Mouse (Mus musculus): ENCODE results near the gene Extl1.
"Not testable (repeated sequence)": the region's sequence is repeated elsewhere in the genome, so short reads cannot be mapped to it uniquely, and the experiment has no call there.

Extl1 gene

DNA sequence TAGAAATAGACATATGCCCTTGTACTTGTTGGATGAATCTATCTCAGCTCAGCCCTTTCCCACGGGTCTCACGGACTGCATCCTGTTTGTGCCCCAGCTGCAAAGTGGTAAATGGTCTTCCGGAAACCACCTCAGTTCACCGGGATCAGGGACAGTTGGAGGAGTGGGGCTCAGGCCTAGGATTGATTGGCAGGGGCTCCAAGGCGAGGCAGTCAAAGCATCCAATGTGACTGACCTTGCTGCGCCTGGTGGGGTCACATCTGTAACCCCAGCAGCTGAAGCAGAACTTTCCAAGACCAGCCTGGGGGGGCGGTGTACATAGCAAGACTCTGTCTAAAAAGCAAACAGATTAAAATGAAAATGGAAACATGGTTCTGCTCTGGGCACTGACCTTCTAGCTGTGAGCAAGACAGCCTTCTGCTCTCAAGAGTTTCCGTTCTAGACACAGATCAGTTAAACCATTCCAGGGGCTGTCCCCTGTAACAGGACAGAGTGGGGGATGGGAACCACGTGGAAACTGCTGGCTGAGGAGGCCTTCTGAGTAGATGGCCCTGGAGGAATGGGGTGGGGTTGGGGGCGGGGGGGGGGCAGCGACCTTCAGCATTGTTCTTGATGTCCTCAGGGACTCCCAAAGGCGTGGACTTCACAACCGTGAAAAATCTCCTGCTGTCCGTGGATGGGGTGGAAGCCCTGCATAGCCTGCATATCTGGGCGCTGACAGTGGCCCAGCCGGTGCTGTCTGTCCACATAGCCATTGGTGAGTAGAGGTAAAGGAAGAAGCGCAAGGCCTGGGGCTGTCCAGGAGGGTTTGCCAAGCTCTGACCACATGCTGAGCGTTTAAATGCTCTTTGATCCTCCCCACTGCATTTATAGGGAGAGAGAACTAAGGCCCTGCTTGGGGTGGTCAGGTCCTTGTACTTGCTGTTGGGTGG lies 32.1 kb downstream of the Extl1 start:
- DNase-seq (ENCODE audit: low read depth, low spot score): no peak

DNA sequence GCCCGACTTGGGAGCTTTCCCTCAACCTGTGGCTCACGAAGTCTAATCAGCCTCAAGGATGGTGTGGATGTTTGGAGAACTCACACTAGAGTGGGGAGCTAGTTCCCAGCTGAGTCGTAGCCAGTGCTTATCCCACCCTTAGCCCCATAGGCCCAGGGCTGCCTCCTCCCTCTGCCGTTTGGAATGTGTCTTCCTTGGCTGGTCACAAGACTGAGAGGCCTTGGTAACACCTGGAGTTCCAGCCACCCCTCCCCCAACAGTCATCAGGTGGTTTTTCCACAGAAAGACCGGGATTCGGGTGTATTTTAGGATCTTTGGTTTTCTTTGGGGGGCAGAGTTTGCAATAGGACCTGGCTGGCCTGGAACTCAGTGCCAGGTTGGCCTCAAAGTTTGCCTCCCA lies 33.0 kb downstream of the Extl1 start:
- DNase-seq (ENCODE audit: low read depth, low spot score): no peak

DNA sequence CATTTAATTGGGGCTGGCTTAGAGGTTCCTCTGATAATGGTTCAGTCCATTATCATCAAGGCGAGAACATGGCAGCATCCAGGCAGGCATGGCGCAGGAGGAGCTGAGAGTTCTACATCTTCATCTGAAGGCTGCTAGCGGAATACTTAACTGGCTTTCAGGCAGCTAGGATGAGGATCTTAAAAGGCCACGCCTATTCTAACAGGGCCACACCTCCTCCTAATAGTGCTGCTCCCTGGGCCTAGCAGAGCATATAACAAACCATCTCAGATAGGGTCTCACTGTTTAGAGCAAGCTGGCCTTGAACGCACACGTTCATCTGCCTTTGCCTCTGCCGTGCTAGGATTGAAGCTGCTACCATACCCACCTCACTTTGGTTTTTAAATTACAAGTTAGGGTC lies 33.8 kb downstream of the Extl1 start:
- DNase-seq (ENCODE audit: low read depth, low spot score): no peak

DNA sequence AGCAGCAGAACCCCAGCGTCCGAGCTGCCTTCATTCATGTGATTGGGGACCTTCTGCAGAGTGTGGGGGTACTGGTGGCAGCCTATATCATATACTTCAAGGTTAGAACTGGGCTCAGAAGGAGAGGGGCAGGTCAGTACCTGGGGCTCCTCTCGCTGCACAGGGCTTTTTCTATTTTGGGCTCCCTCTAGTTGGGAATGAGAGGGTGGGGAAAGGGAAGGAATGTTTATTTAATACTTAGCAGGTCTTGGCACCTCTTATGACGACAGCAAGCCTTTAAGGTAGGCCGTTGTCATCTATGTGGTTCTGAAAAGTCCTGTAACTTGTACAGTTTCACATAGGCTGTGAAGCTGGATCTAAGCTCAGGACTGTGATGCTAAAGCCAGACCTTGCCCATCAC lies 35.1 kb downstream of the Extl1 start:
- no peak for DNase-seq (ENCODE audit: low read depth, low spot score)

DNA sequence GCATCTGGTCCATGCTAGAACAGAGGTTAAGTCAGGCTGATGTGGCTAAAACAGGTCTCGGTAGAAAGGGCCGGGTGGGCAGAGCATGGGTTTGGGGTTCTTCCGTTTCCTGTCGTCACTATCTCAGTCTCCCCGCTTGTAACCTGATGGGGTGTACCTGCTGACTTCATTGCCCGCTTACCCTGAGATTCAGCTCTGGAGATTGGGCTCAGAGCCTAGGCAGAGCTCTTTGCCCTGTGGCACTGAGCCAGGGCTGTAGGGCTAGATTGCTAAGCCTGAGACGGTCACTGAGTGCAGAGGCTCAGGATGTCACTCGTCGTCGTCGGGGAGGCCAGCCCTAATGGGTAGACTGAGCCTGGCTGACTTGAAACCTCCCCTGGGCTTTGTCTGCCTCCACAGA lies 35.6 kb downstream of the Extl1 start:
- no peak for DNase-seq (ENCODE audit: low read depth, low spot score)

DNA sequence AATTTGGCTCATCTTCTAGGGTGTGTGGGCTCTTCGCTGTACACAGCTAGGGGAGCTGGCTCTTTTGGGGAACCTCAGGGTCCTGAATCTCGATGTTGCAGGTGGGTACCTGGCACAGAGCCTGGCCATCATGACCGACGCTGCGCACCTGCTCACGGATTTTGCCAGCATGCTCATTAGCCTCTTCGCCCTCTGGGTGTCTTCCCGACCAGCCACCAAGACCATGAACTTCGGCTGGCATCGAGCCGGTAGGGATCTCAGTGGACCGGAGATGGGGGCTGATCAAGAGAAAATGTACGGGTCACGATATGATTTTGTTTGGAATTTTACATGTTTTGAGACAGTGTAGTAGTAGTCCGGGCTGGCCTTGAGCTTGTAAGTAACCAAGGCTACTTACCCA lies 37.8 kb downstream of the Extl1 start:
- DNase-seq (ENCODE audit: low read depth, low spot score): no peak

DNA sequence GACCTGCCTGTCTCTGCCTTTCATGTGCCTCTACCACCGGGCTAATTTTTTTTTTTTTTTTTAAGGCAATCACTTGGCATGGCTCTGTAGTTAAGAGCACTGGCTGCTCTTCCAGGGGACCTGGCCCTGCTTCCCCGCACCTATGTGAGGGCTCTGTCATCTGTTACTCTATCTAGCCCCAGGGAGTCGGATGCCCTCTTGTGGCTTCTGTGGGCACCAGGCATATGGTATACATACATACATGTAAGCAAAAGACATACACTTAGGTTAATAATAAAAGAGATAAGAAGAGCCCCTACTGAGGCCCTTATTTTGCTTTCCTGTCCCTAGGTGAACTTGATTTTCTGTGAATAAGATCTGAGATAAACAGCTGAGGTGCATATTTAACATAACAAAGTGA lies 39.0 kb downstream of the Extl1 start:
- DNase-seq (ENCODE audit: low read depth, low spot score): no peak

DNA sequence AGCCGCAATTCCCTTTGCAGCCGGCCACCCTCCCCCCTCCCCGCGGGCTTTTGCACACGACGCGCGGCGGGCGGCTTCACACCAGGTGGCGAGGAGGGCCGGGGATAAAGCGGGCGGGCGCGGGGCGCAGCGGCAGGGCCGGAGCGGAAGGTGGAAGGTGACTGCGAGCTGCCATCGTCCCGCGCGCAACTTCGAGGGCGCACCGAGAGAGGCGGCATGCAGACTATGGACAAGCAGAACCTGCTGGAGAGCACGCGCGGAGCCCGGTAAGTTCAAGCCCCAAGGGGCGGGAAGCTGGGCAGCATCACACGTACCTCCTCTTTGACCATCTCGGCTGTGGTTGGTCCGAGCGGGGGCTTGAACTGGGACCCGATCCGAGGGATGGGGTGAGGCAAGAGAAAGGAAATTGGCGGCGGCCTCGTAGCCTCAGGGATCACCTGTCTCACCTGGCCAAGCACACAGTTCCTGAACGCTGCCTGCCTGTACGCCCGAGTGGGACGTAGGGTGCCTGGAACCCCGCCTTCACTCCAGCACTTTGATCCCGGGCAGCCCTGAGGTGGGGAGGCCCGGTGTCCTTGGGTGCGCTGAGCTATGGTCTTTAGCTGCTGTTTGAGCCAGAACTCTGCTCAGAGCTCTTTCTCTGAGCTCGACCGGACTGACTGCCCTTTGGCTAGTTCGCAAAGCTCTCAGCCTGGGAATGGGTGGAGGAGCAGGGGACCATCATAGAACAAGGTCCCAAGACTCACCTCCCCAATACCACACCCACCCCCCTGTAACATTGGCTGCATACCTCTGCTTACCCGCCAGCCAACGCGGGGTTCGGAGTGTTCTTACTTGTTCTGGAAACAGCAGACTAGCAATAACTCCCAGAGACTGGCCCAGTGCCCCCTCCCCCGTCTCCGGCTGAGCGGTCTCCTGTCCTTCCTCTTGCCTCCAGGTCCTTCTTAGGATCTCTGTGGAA lies 40.3 kb downstream of the Extl1 start, which contains the start of gene Slc30a2:
Gene Slc30a2, plus strand, starts transcription at position 111 of the 961 bp plus-strand sequence.
- no peak for DNase-seq (ENCODE audit: low read depth, low spot score)

DNA sequence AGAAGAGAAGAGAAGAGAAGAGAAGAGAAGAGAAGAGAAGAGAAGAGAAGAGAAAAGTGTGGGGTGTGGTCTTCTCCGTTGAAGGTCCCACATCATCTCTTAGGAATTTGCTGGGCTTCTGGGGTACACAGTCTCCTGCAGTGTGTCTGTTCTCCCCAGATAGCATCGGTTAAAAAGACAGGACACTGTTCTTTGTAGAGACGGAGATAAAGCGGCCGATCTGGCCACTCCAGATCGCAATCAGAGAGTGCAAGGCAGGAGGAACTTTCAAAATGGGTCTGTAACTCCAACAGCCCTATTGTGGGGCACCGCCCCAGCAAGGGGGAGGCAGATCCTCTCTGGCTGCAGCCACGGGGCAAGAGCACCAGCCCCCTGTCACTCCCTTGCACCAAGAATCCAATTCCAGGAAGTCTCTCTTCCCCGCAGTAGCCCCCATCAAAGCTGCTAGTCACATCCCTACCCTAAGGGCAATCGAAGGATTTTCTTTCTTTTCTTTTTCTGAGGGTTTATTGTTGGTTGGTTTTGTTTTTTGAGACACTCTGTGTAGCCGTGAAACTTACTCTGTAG lies 41.4 kb downstream of the Extl1 start:
- DNase-seq (ENCODE audit: low read depth, low spot score): no peak

DNA sequence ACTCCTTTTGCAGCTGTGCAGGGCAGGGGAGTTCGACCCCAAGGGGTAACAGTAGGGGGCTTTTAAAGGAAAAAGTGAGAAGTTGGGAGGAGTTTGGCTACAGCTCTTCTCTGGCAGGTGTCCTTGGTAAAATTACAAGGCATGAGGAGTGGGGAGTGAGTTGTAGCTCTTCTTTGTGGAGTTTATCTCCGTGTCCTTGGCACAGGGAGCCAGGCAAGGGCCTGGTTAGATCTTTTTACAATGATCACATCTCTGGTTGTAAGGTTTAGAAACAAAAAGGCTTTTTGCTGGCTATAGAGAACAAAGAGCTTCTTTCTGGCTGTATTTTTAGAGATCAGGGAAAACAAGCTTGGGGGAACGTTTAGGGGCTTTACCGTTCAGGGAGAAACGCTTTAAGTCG lies 42.4 kb downstream of the Extl1 start:
- DNase-seq (ENCODE audit: low read depth, low spot score): not testable (repeated sequence)

DNA sequence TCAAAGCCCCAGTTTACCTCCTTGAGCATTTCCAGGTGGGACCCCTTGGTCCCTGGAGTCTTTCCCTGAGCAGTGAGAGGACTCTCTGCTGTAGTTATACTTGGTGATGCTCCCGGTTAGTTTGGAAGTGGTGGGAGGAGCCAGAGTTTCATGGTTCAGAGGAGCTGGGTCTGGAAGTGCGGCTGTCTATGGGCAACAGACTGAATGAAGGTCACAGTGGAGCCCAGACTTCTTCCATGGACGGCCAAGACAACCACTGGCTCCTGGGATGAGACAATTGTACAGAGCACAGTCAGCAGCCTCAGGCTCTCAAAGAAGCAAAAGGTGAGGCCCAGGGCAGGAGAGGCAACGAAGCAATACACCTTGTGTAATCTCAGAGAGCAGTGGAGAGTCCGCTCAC lies 53.4 kb downstream of the Extl1 start:
- no peak for DNase-seq (ENCODE audit: low read depth, low spot score)

DNA sequence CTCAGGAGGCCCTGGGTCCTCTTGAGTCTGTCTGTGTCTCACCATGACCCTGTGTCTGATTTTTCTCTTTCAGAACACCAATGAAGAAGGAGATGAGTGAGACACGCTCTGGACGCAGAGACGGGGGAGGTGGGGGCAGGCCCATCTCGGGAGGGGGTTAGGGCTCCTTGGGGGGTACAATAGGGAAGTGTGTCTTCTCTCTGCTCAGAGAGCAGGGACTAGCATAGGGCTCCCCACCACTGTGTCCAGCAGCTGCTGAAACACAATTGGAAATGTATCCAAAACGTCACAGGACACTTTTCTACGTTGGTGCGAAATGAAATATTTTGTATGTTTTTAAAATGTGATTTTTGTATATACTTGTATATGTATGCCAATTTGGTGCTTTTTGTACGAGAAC lies 54.8 kb downstream of the Extl1 start:
- no peak for DNase-seq (ENCODE audit: low read depth, low spot score)

DNA sequence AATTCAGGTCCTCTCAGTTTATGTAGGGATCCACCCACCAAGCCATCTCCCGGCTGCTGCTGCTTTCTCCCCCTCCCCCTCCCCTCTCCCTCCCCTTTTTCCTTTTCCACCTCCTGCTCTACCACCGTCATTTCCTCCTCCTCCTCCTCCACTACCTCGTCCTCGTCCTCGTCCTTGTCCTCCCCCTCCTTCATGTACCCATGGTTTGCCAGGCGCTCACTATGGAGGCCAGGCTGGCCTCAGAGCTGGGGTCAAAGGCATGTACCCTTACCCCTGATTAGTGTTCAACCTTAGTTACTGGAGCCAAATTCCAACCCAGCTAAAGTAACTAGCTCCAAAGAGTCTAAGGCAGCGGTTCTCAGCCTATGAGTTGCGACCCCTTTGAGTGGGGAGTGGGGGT lies 55.5 kb downstream of the Extl1 start:
- no peak for DNase-seq (ENCODE audit: low read depth, low spot score)

DNA sequence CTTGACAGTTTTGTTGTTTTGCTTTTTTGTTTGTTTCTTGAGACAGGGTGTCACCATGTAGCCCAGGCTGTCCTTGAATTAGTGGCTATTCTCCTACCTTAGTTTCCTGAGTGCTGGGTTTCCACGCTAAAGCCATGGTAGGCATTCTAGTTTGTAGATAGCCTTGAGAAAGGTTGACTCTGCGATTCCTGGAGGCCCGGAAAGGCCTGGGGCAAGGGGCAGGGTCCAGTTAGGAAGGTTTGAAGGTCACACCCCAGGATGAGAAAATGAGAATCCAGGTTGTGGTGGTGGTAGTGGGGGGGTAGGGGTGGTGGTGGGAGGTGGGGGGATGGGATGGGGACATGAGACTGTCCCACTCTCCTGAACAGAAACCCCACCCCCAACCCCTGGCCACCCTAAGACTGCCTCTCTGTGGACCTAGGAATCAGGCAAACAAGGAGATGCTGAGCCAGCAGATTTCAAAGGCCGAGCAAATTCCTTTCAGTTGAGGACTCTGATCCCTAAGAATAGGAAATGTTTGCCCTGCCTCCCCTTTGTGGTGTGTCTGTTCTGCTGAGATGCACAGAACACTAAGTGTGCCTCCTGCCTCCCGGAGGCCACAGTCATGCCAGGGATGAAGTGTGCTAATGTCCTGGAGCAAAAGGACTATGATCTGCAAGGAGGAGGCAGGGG lies 56.7 kb downstream of the Extl1 start:
- no peak for DNase-seq (ENCODE audit: low read depth, low spot score)

DNA sequence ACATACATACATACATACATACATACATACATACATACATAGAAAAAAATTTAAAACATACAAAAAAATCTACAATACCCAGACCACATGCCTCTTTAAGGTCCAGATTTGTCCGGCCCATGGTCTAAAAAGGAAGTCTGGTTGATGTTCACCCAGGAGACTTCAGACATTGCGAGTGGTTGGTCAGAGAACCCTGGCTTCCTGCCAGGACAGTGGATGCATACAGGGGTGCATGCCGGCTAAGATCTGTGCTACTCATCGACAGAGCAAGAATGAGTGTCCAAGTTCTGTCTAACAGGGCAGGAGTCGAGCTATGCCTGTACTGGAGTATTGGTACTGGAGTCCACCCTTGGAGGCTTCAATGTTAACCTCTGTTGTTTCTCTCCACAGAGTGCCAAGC lies 59.0 kb downstream of the Extl1 start:
- DNase-seq (ENCODE audit: low read depth, low spot score): no peak

DNA sequence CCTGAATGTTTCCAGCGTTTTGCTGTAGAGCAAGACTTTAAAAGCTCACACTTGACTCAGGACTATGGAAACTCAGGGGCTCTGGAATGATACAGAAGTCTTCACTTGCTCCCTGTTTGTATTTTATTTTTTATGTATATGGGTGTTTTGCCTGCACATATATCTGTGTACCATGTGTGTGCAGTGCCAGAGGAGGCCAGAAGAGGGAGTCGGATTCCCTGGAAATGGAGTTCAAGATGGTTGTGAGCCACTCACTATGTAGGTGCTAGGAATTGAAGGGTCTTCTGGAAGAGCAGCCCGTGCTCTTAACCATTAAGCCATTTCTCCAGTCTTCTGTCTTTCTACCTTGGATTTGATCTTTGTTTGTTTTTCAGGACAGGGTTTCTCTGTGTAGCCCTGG lies 62.1 kb downstream of the Extl1 start:
- no peak for DNase-seq (ENCODE audit: low read depth, low spot score)

DNA sequence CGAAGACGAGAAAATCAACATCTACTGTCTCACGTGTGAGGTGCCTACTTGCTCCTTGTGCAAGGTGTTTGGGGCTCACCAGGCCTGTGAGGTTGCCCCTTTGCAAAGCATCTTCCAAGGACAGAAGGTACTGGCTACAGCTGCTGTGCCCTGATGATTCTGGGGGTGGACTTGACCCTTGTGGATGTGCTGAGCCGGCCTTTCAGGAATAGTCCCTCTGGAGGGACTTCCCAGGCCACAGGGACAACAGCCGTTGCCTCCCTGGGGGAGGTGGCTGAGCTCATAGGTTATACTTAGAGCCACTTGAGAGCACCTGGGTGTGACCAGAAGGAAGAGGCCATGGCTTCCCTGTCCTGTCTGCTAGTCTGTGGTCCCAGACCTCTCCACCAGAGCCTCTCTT lies 64.0 kb downstream of the Extl1 start:
- DNase-seq (ENCODE audit: low read depth, low spot score): no peak

DNA sequence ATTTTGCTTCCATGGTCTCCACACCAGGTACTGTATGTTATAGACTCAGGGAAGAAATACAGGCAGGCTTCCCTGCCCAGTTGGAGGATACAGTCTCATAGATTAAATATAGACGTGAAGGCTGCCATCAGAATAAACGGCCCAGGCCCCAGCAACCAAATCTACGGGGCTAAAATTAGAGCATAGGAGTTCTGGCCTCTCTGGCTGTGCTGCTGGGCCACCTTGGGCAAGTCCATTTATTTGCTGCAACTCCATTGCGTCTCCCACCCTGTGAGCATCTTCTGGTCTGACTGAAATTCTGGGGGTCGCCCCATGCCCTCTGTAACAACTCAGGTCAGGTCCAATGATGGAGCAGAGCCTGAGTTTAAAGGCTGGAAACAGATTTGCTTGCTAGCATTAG lies 64.6 kb downstream of the Extl1 start:
- no peak for DNase-seq (ENCODE audit: low read depth, low spot score)

DNA sequence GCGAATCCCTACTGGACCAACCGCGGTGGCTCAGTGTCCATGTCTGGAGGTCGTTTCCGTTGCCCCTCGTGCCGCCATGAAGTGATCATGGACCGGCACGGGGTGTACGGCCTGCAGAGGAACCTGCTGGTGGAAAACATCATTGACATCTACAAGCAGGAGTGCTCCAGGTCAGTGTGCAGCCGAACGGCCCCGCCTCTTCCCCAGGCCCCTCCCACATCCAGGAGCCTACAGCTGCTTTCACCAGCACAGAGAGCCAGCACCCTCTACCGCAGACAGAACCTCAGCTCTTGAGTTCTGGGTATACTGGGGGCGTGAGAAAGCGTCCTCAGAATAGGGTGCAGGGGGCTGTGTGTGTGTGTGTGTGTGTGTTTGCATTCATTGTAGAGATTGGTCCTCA lies 67.3 kb downstream of the Extl1 start:
- DNase-seq (ENCODE audit: low read depth, low spot score): no peak

DNA sequence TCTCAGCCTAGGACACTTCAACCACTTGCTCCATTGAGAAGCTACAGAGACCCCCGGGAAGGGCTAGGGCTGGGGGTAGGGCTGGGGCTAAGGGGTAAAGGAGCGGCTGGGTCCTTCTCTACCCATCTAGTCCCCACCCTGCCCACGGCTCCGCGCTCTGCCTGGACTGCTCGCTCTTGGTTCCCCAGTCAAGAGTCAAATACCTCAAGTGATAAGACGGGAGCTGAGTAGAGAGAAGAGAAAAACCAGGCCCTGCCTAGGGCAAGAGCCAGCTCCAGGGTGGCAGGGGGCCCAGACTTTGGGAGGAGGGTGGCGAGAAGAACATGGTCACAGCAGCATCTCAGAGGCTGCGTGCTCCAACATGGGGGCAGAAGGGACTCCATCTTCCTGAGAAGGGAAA lies 68.2 kb downstream of the Extl1 start:
- no peak for DNase-seq (ENCODE audit: low read depth, low spot score)

DNA sequence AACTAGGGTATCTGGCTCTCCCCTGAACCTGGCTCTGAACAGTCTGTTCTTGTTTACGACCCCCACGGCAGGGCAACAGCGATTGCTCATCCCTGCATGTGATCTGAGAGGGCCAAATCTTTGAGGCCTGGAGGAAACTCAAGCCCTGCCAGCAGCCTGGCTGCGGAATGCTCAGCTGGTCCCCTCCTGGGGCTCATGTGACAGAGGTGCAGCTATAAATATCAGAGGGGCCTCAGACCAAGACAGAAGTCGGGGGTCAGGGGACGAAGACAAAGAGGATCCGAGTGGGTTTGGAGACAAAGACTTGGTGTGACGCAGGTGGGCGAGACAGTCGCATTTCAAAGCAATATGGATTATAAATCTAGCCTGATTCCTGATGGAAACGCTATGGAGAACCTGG lies 68.8 kb downstream of the Extl1 start, which contains the start of gene Trim63:
Gene Trim63, plus strand, starts transcription at position 245 of the 400 bp plus-strand sequence.
- no peak for DNase-seq (ENCODE audit: low read depth, low spot score)
